Mouse (Mus musculus) heart, adult 2 months (tissue): ENCODE results near the gene Shbg. TPM values are rescaled to one million over a fixed set of nuclear protein-coding genes. Genes with fewer than 3 reads are reported as not detected.
"Not testable (repeated sequence)": the region's sequence is repeated elsewhere in the genome, so short reads cannot be mapped to it uniquely, and the experiment has no call there.

Experiments used
- DNase-seq, 2 experiments: peaks; one replicate each; pipeline ENCODE4 v3.0.0; 2021
- H3K27ac ChIP-seq: fragments of 200-600 bp; 2 replicates; pipeline ENCODE4 v1.8.1; 2022
- H3K27me3 ChIP-seq: fragments of 200-500 bp; 2 replicates; pipeline ENCODE4 v1.6.1; 2012; ENCODE audit warnings: mild to moderate bottlenecking, low read length, inconsistent platforms, mixed read lengths; ENCODE audit not compliant: control insufficient read depth, insufficient read depth
- H3K36me3 ChIP-seq: fragments of 200-500 bp; 2 replicates; pipeline ENCODE4 v1.6.1; 2012; ENCODE audit warnings: low read length, inconsistent platforms; ENCODE audit not compliant: control insufficient read depth, insufficient read depth
- H3K4me1 ChIP-seq: fragments of 200-500 bp; 2 replicates; pipeline ENCODE4 v1.6.1; 2011; ENCODE audit warnings: low read length; ENCODE audit not compliant: control insufficient read depth, insufficient read depth
- H3K4me3 ChIP-seq: fragments of 200-600 bp; 2 replicates; pipeline ENCODE4 v1.8.1; 2022
- H3K79me2 ChIP-seq: fragments of 200-500 bp; replicated peaks from 2 replicates; pipeline ENCODE4 v1.6.1; 2012; ENCODE audit warnings: mild to moderate bottlenecking, inconsistent platforms, low read length, moderate library complexity, mixed read lengths; ENCODE audit not compliant: control insufficient read depth, insufficient read depth
- H3K9ac ChIP-seq: fragments of 200-500 bp; 2 replicates; pipeline ENCODE4 v1.6.1; 2012; ENCODE audit warnings: low read depth, mild to moderate bottlenecking, control low read depth, inconsistent platforms, low read length, mixed read lengths
- CTCF ChIP-seq: fragments of 200-600 bp; IDR thresholded peaks from 2 replicates; pipeline ENCODE4 v1.8.1; 2022; ENCODE audit warnings: antibody characterized with exemption, mild to moderate bottlenecking, moderate library complexity
- EP300 ChIP-seq: fragments of 200-500 bp; IDR thresholded peaks from 2 replicates; pipeline ENCODE4 v1.6.1; 2011; ENCODE audit warnings: low read depth, low read length, control low read depth; ENCODE audit not compliant: insufficient read depth
- POLR2A ChIP-seq: fragments of 200-500 bp; IDR thresholded peaks from 2 replicates; pipeline ENCODE4 v1.6.1; 2011; ENCODE audit warnings: mild to moderate bottlenecking, low read depth, low read length, control low read depth; ENCODE audit not compliant: insufficient read depth
- WGBS: fragments of 180-500 bp; shearing (Covaris S2); methylation state at CpG from one replicate; pipeline ENCODE4 v1.1.7; 2018; 5-methylcytosine and 5-hydroxymethylcytosine counted together
- intact Hi-C: fragments of 180-260 bp; cut with DNase I; formaldehyde crosslinking; loops from one replicate; pipeline ENCODE4 v1.15.1; 2025
- polyA plus RNA-seq: library from polyadenylated mRNA; depleted of rRNA; stranded (reverse); fragments of >200 nt; gene quantifications from 2 replicates; pipeline ENCODE4 v1.2.3, GENCODE M21; 2012
- total RNA-seq, 2 experiments: library from RNA; stranded (reverse); gene quantifications; 2 replicates each; pipeline ENCODE4 v1.2.3; 2021

The Shbg gene
- total and polyA plus RNA-seq, 3 experiments = not detected

DNA sequence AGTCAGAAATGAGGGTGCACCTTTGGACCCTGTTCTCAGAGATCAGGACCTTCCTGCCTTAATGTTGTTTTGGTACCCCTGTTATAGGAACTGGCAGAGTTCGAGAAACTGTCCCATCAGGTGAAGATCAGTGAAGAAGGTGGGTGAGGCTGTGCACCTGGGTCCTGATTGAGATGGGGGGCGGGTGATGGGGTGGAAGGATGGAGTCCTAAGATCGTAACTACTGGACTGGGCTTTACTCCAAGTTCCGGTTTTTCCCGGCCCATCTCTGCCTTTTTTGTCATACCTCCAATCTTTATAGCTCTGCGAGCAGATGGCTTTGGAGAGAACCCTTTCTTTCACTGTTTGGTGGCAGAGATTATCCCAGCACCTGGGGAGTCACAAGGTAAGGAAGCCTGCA lies 4.7 kb upstream of the Shbg start:
- peak overlapping the region; percentile 86 for H3K27ac ChIP-seq
- TF ChIP-seq CTCF (no peak), POLR2A (no peak), EP300 (no peak)

DNA sequence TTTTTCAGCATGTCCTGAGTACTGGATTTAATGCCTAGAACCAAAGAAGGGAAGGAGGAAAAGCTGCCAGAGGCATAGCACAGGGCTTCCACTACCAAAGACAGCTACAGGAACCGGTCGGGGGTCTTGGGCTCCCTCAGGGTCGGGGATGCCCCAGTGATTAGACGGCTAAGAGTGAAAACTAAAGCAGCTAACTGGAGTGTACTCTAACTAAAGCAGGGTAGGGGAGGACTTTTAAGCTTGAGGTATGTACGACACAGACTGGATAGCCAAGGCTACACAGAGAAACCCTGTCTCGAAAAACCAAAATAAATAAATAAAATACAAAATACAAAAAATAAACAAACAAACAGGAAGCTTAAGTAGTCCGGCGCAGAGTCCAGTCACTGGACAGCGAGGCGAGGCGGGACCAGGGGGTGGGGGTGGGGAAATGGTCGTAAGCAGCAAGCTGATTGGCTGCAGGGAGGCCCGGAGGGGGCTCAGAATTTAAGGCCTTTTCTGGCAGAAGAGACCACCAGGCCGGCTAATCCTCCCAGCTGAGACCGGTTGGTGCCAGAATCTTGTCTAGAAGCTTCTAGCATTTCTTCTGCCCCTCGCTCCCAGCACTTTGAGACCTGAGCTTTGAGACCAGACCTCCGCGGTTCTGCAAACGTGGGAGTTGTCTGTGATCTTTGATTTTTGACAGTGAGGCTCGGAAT lies 4.0 kb upstream of the Shbg start, which contains the start of gene Sat2:
TSS of gene Sat2 (plus strand) at position 454 of the 698 bp plus-strand sequence.
- H3K36me3 ChIP-seq = no peaks in the 10 kb centered on the region
- peak within 1 kb of the TSS; percentile 79 for H3K4me3 ChIP-seq
- WGBS = 1% methylated on average over 20 of the region's 20 CpGs
- H3K79me2 ChIP-seq = no peaks in the 10 kb centered on the region
- H3K9ac ChIP-seq = peak within 1 kb of the TSS; percentile 67
- H3K27me3 ChIP-seq = no peaks in the 10 kb centered on the region
- peak within 1 kb of the TSS; percentile 86 for H3K27ac ChIP-seq
- TF ChIP-seq EP300 (no peak), CTCF (no peak), POLR2A (peak; percentile 65)
- peaks cover 1% of the 10 kb centered on the region; the same call in 1 of the 2 replicates for H3K4me1 ChIP-seq
- intact Hi-C loops = no loop called here
- peak; percentile 70 to 75 for DNase-seq

More for the DNA sequence above, 4.7 kb upstream of the Shbg start:
- DNase-seq = no peak
- intact Hi-C loops = no loop called here
- Histone ChIP-seq H3K36me3 (no peaks in the 10 kb centered on the region), H3K79me2 (no peaks in the 10 kb centered on the region), H3K9ac (peak overlapping the region; percentile 67), H3K4me3 (peak overlapping the region; percentile 79), H3K27me3 (no peaks in the 10 kb centered on the region), H3K4me1 (peaks cover 1% of the 10 kb centered on the region; the same call in 1 of the 2 replicates)
- 23% methylated on average over 6 of the region's 6 CpGs for WGBS

DNA sequence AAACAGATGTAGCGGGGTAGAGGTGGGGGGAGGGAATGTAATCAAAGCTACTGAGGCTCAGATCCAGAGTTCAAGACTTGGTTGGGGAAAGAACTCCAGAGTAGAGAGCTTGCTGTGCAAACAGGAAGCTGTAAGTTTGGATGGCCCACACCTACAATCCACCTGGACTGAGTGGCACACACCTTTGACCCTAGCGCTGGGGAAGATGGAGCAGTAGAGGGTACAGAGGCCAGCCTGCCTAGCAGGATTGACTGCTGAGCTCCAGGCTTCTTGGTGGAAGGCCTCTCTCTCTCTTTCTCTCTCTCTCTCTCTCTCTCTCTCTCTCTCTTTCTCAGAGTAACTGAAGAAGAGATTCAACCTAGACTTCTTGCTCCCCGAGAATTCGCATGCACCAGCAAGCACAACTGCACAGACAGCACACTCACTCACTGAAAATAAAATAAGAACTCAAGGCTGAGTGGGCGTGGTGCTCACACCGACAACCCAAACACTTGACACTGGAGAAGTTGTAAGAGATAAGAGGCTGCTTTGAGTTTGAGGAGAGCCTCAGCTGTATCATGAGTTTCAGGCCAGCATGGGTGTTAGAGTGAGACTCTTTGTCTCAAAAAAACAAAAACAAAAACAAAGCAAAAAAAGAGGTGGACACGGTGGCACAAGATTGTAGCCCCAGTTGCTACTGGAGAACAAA lies 2.8 kb upstream of the Shbg start:
- Histone ChIP-seq H3K4me1 (peaks cover 1% of the 10 kb centered on the region; the same call in 1 of the 2 replicates), H3K36me3 (no peaks in the 10 kb centered on the region), H3K9ac (no peak overlapping the region), H3K27ac (no peak overlapping the region), H3K79me2 (no peaks in the 10 kb centered on the region), H3K4me3 (no peak overlapping the region), H3K27me3 (no peaks in the 10 kb centered on the region)
- no peak for DNase-seq
- no peak for TF ChIP-seq EP300
- no peak for TF ChIP-seq CTCF
- no peak for TF ChIP-seq POLR2A
- WGBS = 74% methylated on average over 7 of the region's 7 CpGs
- intact Hi-C loops = no loop called here

DNA sequence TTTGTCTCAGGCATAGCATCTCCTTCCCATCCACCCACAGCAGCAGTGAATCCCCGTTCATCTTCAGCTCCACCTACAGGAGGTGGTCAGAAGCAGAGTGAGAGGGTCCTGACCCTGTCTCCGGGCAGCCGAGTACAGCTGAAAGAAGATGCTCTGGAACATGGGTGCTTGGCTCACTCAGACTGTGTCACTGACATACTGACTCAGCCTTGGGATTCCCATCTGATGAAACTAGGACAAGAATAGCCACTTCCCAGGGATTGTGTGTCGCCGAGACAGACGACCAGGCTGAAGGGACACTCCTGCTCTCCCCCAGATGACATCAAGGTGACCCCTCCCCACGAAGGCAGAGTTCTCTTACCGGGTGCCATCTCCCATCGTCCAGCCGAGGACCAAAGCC lies 924 bp downstream of the Shbg start:
- Histone ChIP-seq H3K9ac (no peak overlapping the region), H3K27ac (no peak overlapping the region), H3K27me3 (no peaks in the 10 kb centered on the region), H3K4me3 (no peak overlapping the region), H3K4me1 (peaks cover 3% of the 10 kb centered on the region; the same call in 1 of the 2 replicates), H3K36me3 (no peaks in the 10 kb centered on the region), H3K79me2 (no peaks in the 10 kb centered on the region)
- 39% methylated on average over 10 of the region's 10 CpGs for WGBS
- intact Hi-C loops = no loop called here
- no peak for TF ChIP-seq POLR2A
- no peak for TF ChIP-seq EP300
- no peak for TF ChIP-seq CTCF
- DNase-seq = no peak

DNA sequence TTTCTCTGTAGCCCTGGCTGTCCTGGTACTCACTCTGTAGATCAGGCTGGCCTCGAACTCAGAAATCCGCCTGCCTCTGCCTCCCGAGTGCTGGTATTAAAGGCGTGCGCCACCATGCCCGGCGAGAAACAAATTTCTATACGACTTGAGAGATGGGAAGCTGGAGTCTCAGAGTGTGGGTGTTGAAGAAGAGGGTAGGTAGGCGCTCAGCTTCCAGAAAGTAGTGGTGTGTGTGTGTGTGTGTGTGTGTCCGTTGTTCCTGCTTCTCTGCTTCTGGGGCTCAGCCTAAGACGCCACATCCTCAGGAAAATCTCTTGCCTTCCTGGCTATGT lies 3.5 kb downstream of the Shbg start:
- H3K27ac ChIP-seq, DNase-seq, H3K27me3 ChIP-seq, H3K36me3 ChIP-seq, H3K79me2 ChIP-seq, H3K4me1 ChIP-seq, H3K4me3 ChIP-seq: not testable (repeated sequence)
- intact Hi-C loops = loop anchor here (1.0 kb wide), 2 partner anchors 35 to 68 kb away; no protein-coding TSS in a partner anchor
- WGBS = 43% methylated on average over 11 of the region's 11 CpGs
- H3K9ac ChIP-seq = peak overlapping the region; percentile 36; the same call in 1 of the 2 replicates

DNA sequence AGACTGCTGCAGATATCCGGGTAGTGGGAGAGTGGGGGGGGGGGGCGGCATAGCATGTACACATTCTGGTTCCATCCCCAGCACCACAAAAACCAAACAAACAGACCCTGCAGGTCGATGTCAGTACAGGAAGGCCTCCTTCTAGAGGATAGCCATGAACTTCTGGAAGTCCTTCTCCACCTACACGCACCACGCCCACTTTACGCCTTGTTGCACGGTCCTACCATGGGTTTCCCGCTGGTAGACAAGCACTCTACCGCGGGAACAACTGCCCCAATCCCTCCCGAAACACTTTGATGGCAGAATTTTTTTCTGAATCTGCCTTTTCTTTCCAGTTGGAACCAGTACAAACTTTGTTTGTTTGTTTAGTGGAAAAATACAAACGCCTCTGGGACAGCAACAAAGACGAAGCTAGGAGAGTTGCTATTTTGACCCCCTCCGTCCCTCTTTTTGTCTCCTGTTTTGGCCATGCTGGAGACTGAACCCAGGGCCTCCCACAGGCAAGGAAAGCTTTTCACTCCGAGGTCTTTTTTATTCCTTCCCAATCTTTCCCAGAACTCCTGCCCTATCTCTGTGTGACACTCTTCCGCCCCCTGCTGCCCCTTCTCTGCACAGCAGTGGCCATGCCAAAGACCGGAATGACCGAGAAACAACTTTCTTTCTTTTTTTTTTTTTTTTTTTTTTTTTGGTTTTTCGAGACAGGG lies 4.0 kb downstream of the Shbg start:
- peak overlapping the region; percentile 24; the same call in 1 of the 2 replicates for H3K27ac ChIP-seq
- no peaks in the 10 kb centered on the region for H3K36me3 ChIP-seq
- H3K9ac ChIP-seq = 0 out of 2 replicates have a peak overlapping the region, but pooled peaks have one; percentile 15
- DNase-seq = peak; percentile 85 to 91
- H3K27me3 ChIP-seq = no peaks in the 10 kb centered on the region
- peak overlapping the region; percentile 41 for H3K4me3 ChIP-seq
- WGBS = 12% methylated on average over 19 of the region's 19 CpGs
- TF ChIP-seq CTCF (peak; percentile 84), EP300 (peak; percentile 88; the same call in 1 of the 2 replicates), POLR2A (no peak)
- peaks cover 1% of the 10 kb centered on the region; the same call in 1 of the 2 replicates for H3K4me1 ChIP-seq
- intact Hi-C loops = loop anchor here (1.0 kb wide), 2 partner anchors 34 to 67 kb away; no protein-coding TSS in a partner anchor
- no peaks in the 10 kb centered on the region for H3K79me2 ChIP-seq
